Mouse (Mus musculus) brown adipose tissue, adult 24 weeks (tissue): ENCODE data around the gene Atxn2. TPM values are rescaled to one million over a fixed set of nuclear protein-coding genes. Genes with fewer than 3 reads are reported as not detected.
A peak's percentile ranks its signal among the peaks of the same experiment; 100 is the strongest.

Experiments used
- H3K27ac ChIP-seq: fragments of 200-500 bp; replicated peaks from 2 replicates; pipeline ENCODE4 v1.5.1; 2012; ENCODE audit warnings: low read depth, mild to moderate bottlenecking, low read length
- H3K4me1 ChIP-seq: fragments of 200-500 bp; 2 replicates; pipeline ENCODE4 v1.6.1; 2012; ENCODE audit warnings: low read length, mixed read lengths; ENCODE audit not compliant: control insufficient read depth, insufficient read depth, insufficient read length
- H3K4me3 ChIP-seq: fragments of 200-500 bp; 2 replicates; pipeline ENCODE4 v1.5.1; 2012; ENCODE audit warnings: low read depth, mild to moderate bottlenecking, low read length, moderate library complexity; ENCODE audit not compliant: insufficient read depth
- polyA plus RNA-seq: library from polyadenylated mRNA; stranded (reverse); fragments of >200 nt; gene quantifications from 2 replicates; pipeline ENCODE4 v1.2.4, GENCODE M21; 2012; ENCODE audit not compliant: missing spikeins, insufficient read depth, insufficient read length

Atxn2 gene
- polyA plus RNA-seq, 1 experiment: 126 TPM

DNA sequence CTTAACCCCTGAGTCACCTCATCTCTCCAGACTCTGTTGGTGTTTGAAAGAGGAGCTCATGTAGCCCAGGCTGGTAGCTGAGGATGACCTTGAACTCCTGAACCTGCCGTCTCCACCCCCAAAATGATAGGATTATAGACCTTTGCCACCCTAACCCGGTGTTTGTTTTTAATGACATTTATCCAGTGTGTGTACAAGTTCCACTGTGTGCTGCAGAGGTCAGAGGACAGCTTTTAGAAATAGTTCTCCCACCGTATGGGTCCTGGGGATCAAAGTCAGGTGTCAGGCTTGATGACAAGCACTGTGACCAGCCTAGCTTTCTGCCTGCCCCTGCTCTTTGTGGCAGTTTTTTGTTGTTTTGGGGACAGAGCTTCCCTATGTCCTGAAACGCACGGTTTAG, 11.2 kb upstream of the Atxn2 start:
- H3K27ac ChIP-seq: peak overlapping the region; percentile 21; the same call in 1 of the 2 replicates
- no peak overlapping the region for H3K4me3 ChIP-seq
- peaks cover 5% of the 10 kb centered on the region; the same call in 1 of the 2 replicates for H3K4me1 ChIP-seq

DNA sequence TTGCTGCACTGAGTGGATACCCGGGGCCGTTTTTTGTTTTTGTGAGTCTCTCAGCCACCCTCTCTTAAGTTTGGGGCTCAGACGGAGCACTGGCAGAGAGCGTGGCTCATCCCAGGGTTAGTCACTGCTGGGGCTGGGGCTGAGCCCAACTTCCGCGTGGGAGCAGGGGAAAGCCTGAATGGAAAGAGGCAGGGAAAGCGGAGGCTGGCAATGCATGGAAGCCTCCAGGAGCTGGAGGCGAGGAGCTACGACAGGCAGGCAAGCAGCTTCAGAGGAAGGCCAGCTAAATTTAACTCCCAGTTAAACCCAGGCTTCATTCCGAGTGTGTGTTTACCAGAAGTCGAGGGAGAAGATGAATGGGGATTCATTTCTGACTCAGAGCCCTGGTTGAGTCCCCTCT, 10.6 kb upstream of the Atxn2 start:
- Histone ChIP-seq H3K4me3 (no peak overlapping the region), H3K27ac (peak overlapping the region; percentile 64), H3K4me1 (peaks cover 5% of the 10 kb centered on the region; the same call in 1 of the 2 replicates)

DNA sequence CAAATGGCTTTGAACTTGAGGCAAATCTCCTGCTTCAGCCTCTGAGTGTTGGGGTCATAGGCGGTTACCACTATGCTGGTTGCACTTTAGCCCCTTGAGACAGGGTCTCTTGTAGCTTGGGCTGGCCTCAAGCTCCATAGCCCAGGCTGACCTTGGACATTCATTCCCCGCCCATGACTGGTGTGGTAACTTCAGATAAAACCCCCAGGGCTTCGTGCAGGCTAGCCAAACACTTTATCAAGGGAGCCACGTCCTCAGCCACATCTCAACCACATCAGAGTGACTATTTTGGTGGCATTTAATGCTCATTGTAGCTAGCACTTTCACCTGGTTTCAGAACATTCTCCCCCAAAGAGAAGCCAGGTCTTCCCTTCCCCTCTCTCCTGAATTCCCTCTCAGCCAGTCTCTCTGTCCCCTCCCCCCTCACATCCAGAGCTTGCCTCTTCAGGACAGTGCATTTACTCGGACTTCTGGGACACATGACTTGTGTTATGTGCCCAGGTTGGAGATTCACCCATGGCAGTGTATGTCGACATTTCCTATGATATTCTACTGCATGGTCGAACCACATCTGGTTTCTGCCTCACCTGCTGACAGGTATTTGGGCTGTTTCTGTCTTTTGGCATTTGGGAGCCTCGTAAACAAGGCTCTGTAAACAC, 9.9 kb upstream of the Atxn2 start:
- Histone ChIP-seq H3K4me3 (no peak overlapping the region), H3K4me1 (peaks cover 5% of the 10 kb centered on the region; the same call in 1 of the 2 replicates), H3K27ac (peak overlapping the region; percentile 58)

DNA sequence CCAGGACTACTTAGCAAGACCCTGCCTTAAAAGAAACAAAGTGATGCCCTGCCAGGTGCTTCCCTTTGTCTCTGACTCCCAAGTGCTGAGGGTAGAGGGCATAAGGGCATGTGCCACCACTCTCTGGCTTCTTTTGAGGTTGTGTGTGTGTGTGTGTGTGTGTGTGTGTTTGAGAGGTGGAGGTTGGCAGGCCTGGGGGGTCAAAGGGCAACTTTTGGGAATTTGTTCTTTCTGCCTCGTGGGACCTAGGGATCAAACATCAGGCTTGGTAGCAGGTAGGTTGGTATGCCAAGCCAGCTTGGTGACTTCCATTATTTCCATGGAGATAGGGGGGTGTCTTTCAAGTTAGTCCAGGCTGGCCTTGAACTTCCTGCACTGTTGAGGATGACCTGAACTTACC, 7.8 kb upstream of the Atxn2 start:
- Histone ChIP-seq H3K27ac (no peak overlapping the region), H3K4me1 (peaks cover 5% of the 10 kb centered on the region; the same call in 1 of the 2 replicates), H3K4me3 (no peak overlapping the region)

DNA sequence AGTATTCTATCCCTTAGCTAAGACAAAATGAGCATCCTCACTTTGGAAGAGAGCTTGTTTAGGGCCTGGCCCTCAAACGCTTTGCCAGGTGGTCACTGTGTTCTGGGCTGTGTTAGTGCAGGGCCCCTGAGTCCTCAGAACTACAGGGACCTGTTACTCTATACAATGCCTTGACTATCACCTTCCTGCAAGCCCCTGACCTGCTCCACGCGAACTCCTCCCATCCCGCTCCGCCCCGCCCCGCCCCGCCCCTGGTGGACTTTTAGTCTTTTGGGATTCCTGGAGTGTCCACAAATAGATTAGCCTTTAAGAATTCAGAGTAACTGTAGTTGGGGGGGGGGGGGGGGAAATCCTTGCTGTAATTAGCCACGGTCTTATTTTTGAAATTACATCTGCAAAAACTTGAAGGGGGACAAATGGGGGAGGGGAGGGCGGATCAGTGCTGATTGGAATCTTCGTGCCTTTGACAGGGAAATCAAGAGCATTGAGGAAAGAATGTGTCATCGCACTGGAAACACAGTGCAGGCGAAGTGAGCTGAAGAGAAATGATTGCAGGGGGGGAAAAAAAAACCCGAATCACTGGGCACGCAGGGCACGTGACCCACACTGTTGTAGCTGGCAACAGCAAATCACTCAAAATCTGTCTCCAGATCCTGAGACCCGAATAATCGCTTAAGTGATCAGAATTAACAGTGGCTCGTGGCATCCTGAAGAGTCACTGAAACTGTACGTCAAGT, 6.5 kb upstream of the Atxn2 start:
- H3K4me1 ChIP-seq: peaks cover 5% of the 10 kb centered on the region; the same call in 1 of the 2 replicates
- no peak overlapping the region for H3K27ac ChIP-seq
- peak overlapping the region; percentile 39 for H3K4me3 ChIP-seq

DNA sequence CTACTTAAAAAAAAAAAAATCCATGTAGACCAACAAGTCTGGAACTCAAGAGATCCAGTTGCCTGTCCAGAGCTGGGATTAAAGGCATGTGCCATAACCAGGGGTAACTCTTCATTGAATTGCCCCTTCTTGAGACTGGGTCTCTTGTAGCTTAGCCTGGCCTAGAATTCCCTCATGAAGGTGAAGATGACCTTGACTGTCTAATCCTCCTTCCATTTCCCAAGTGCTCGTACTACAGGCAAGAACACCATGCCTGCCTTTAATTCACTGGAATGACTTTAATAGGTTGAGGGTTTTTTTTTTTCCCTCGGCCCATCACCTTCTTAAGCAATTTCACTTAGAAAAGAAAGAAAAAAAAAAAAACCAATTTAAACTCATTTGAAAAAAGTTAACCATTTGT, 735 bp upstream of the Atxn2 start:
- Histone ChIP-seq H3K4me3 (peak overlapping the region; percentile 22; the same call in 1 of the 2 replicates), H3K4me1 (0 out of 2 replicates have a peak, but pooled peaks cover 2% of the 10 kb centered on the region), H3K27ac (peak overlapping the region; percentile 100)

DNA sequence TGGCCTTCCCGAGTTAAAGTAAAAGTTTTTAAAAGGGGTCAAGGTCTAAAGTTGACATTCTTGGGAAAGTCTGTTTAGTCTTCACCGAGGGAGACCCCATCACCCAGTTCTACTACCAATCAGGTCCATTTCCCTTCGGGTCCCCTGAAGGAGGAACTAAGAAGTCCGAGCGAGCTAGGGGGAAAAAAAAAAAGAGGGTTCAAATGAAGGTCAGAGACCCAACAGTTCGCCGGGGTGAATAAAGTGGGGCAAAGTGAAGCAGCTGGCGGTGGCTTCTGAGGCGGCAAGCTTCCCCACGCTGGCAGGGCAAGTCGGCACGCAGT, 325 bp upstream of the Atxn2 start:
- H3K4me3 ChIP-seq: peak overlapping the region; percentile 78
- H3K4me1 ChIP-seq: 0 out of 2 replicates have a peak, but pooled peaks cover 6% of the 10 kb centered on the region
- peak overlapping the region; percentile 97 for H3K27ac ChIP-seq

DNA sequence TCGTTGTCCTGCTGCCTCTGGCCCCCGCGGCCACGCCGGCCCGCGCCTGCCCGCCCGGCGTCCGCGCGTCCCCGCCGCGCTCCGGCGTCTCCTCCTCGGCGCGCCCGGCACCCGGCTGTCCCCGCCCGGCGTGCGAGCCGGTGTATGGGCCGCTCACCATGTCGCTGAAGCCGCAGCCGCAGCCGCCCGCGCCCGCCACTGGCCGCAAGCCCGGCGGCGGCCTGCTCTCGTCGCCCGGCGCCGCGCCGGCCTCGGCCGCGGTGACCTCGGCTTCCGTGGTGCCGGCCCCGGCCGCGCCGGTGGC, 743 bp downstream of the Atxn2 start:
- Histone ChIP-seq H3K27ac (peak overlapping the region; percentile 83), H3K4me3 (peak overlapping the region; percentile 83), H3K4me1 (peaks cover 12% of the 10 kb centered on the region)

DNA sequence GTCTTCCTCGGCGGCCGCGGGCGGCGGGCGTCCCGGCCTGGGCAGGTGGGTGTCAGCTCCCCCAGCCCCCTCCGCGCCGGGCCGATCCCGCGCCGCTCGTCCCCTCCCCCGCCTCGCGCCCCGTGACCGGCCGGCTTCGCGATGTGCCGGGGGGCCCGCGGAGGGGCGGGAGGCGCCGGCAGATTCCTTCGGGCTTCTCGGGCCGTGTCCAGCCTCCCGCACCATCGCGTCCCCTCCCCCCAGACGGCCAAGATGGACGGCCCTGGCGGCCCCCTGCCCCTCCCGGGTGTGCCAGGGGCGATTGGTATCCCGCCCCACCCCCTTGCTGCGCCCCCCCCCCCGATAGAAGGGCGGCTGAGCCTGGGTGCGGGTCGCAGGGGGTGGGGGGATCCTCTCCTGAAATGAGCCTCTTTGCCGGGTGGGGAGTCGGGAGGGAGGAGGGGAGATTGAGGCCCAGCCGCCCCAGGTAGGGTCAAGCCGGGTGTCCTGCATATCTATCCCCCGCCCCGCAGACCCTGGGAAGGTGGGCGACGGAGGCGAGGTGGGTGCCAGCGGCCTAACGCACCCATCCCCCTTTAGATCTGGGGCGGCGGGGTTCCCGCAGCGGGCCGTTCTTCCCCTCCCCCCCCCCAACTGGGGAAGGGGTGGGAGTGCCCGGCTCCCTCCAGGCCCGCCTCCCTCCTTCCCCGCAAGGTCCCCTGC, 1.2 kb downstream of the Atxn2 start:
- peak overlapping the region; percentile 83 for H3K4me3 ChIP-seq
- peaks cover 12% of the 10 kb centered on the region for H3K4me1 ChIP-seq
- H3K27ac ChIP-seq: peak overlapping the region; percentile 83

DNA sequence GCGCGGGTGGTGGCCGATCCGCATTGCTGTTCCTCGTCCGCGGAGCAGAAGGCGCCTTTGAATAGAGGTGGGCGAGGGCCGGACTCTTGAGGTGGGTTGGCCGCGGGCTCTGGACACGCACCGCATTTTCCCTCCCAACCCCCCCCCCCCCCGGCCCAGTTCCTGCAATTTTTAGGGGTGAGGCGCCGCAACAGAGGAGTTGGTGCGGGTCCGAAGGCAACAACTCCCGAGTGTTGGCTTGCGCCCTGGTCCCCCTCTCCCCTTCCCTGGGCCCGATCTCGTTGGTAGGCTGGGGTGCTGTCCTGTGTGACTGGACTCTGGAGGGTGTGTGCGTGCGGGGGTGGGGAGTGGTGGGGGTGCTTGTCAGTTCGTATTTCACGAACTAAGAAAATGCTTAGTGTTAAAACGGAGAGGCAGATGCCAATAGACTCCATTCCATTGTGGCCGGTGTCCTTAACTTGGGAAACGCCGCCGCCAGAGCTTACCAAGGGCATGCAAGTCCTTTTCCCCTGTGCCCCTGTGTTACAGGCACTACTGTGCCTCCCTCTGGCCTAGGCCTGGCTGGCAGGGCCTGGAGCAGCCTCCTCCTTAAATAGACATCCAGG, 1.9 kb downstream of the Atxn2 start:
- Histone ChIP-seq H3K4me3 (peak overlapping the region; percentile 83), H3K4me1 (peaks cover 12% of the 10 kb centered on the region)

DNA sequence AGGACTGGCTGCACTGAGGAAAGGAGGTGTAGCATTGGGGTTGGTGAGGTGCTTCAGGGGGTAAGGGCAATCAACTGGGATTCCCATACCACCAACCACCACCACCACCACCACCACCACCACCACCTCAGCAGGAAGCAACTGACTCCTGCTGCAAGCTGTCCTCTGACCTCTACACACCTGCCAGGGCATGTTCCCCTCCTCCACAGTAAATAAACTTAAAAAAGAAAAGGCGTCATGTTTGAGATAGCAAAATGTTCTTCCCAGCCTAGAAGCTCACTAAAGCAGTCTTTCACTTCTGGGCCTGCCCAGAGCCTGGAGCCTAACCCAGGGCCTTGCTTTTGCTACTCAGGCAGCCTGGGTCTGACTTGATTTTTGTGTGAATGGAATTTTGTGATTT, 3.2 kb downstream of the Atxn2 start:
- H3K4me3 ChIP-seq: peak overlapping the region; percentile 42
- no peak overlapping the region; the same call in 1 of the 2 replicates for H3K27ac ChIP-seq
- H3K4me1 ChIP-seq: peaks cover 14% of the 10 kb centered on the region

More for the DNA sequence above, 1.9 kb downstream of the Atxn2 start:
- H3K27ac ChIP-seq: peak overlapping the region; percentile 54

DNA sequence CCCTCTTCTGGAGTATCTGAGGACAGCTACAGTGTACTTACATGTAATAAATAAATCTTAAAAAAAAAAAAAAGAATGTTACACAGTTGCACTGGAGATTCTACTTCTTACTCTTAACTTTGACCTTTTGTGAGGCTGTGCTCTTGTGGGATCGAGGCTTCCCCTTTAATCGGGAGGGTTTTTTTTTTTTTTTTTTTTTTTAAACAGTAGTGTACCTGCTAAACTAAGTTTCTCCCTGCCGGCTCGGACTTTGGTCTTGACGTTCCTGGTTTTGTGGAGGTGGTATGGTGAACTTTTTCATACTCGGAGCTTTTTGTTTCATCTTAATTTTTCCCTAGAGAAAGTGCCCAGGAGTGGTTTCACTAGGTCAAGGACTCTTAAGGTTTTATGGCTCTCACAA, 3.8 kb downstream of the Atxn2 start:
- Histone ChIP-seq H3K27ac (no peak overlapping the region), H3K4me1 (peaks cover 14% of the 10 kb centered on the region), H3K4me3 (peak overlapping the region; percentile 42; the same call in 1 of the 2 replicates)

DNA sequence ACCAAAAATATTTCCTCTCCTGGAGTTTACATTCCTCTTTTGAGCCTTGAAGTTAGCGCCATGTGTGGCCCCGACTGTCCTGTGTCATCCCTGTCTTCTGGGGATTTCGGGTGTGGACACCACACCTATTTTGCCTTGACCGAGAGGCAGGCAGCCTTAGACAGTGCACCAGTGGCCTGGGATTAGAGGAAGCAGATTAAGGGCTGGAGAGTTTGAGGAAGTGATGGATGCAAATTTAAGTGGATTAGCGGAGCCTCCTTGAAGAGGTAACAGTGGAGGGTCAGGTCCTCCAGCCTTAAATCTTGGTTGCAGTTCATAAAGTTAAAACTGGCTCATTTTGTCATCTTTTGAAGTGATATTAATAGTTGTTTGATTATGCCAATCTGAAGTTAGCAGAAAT, 7.3 kb downstream of the Atxn2 start:
- H3K4me3 ChIP-seq: no peak overlapping the region
- H3K4me1 ChIP-seq: peaks cover 29% of the 10 kb centered on the region

DNA sequence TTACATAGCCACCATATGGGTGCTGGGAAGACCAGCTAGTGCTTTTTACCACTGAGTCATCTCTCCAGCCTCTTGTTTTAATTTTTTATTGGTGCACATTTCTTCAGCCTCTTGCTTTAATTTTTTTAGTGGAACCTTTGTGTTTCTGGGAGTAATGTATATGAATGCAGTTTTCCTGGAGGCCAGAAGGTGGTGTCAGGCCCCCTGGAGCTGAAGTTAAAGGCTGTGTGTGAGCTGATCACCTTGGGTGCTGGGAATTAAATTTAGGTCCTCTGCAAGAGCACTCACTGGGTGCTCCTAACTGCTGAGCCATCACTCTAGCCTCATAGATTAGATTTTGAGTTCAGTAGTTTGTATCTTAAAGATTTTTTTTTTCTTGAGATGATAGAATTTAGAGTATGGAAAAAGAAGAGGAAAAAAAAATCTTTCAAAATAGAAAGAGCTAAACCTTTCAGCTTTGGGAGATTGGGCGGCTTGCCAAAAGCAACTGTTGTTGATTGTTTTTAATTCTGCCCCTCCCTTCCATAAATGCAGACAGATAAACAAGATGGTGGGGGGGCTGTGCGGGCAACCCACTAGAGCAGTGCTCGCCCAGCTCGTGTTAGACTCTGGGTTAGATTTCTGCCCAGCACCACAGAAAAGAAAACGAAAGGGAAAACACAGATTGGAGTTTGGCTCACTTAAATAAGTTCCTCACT, 9.9 kb downstream of the Atxn2 start:
- Histone ChIP-seq H3K27ac (no peak overlapping the region), H3K4me1 (peaks cover 29% of the 10 kb centered on the region), H3K4me3 (no peak overlapping the region)

More for the DNA sequence above, 7.3 kb downstream of the Atxn2 start:
- no peak overlapping the region for H3K27ac ChIP-seq
